Mouse (Mus musculus) heart, embryonic 10.5 days (tissue): Measurements from ENCODE around the gene Gstm6. TPM values are rescaled to one million over a fixed set of nuclear protein-coding genes. Genes with fewer than 3 reads are reported as not detected.
A peak's percentile ranks its signal among the peaks of the same experiment; 100 is the strongest.
"Not testable (repeated sequence)": the region's sequence is repeated elsewhere in the genome, so short reads cannot be mapped to it uniquely, and the experiment has no call there.

Experiments
- DNase-seq: peaks from one replicate; pipeline ENCODE4 v3.0.0-alpha.2; 2017; ENCODE audit warnings: low spot score
- H3K27ac ChIP-seq: fragments of 300-500 bp; sonication (generic); 2 replicates; pipeline ENCODE4 v1.5.1; 2016; ENCODE audit warnings: mild to moderate bottlenecking
- H3K27me3 ChIP-seq: fragments of 300-500 bp; sonication (generic); 2 replicates; pipeline ENCODE4 v1.6.1; 2016; ENCODE audit warnings: mild to moderate bottlenecking; ENCODE audit not compliant: poor library complexity, insufficient read depth, severe bottlenecking
- H3K36me3 ChIP-seq: fragments of 300-500 bp; sonication (generic); 2 replicates; pipeline ENCODE4 v1.6.1; 2016; ENCODE audit warnings: mild to moderate bottlenecking, moderate library complexity
- H3K4me1 ChIP-seq: fragments of 300-500 bp; sonication (generic); 2 replicates; pipeline ENCODE4 v1.6.1; 2016; ENCODE audit warnings: mild to moderate bottlenecking
- H3K4me3 ChIP-seq: fragments of 300-500 bp; sonication (generic); 2 replicates; pipeline ENCODE4 v1.5.1; 2016; ENCODE audit warnings: mild to moderate bottlenecking, moderate library complexity
- H3K9me3 ChIP-seq: fragments of 300-500 bp; sonication (generic); 2 replicates; pipeline ENCODE4 v1.6.1; 2016; ENCODE audit warnings: mild to moderate bottlenecking, moderate library complexity
- WGBS: fragments of 180-500 bp; shearing (Covaris S2); methylation state at CpG from one replicate; pipeline ENCODE4 v1.1.7; 2016; 5-methylcytosine and 5-hydroxymethylcytosine counted together
- polyA plus RNA-seq: library from polyadenylated mRNA; unstranded; fragments of >200 nt; fragmentation: Nextera tagmentation; extraction: Ambion mirVana; gene quantifications from 2 replicates; pipeline ENCODE4 v1.2.1, GENCODE M21; 2016

Gene Gstm6
- polyA plus RNA-seq, 1 experiment from 2014 or later, result 9.5 TPM

DNA sequence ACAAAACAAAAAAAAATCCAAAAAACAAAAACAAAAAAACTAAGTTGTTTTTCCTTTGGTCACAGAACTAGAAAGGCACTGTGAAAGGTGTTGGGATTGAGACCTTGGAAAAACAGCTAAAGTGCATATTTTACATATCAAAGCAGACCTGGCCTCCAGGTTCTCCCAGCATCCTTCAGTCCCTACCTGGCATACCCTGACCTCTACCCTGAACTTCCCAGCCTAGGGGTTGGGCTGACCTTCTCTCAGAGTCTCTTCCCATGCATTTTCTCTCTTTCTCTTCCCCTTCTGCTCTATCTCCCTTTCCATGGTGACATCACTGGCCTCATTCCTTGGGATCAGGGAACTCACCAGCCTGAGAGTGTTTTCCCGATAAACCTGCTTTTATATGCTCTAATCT lies 22.0 kb upstream of the Gstm6 start:
- Histone ChIP-seq H3K9me3 (no peaks in the 10 kb centered on the region), H3K27ac (no peak overlapping the region), H3K36me3 (no peaks in the 10 kb centered on the region), H3K4me1 (peaks cover 16% of the 10 kb centered on the region), H3K27me3 (no peaks in the 10 kb centered on the region; the same call in 1 of the 2 replicates), H3K4me3 (no peak overlapping the region)
- 55% methylated on average over 1 of the region's 1 CpGs for WGBS
- no peak for DNase-seq

DNA sequence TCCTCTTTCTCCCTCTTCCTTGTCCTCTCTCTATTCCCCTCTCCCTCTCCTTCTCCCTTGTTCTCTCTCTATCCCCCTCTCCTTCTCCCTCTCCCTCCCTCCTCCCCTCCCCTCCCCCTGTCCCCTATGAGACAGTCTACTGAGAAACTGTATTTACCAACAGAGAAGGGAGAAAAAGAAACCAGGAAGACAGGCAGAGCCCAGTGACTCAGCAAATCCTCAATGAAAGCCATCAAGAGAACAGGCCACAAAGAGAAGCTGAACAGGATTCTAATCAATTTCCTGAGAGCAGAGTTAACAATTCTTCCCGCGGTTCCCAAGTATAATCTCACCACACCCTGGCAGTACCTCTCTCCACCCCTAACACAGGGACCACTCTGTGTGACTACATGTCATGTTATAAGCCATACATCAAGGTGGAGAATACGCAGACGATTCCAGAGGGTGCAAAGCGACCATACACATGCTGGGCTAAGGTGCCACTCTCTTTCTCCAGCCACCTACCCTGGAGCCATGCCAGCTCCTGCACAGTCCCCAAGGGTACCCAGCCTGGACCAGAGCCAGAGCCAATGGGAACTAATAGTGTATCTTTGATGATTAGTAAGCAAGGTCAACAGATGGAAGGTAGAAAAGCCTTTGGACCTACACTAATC lies 21.2 kb upstream of the Gstm6 start:
- Histone ChIP-seq H3K4me1 (peaks cover 16% of the 10 kb centered on the region), H3K9me3 (no peaks in the 10 kb centered on the region), H3K27ac (peak overlapping the region; percentile 65), H3K27me3 (no peaks in the 10 kb centered on the region; the same call in 1 of the 2 replicates), H3K4me3 (no peak overlapping the region), H3K36me3 (no peaks in the 10 kb centered on the region)
- 52% methylated on average over 5 of the region's 5 CpGs for WGBS
- DNase-seq, result no peak

DNA sequence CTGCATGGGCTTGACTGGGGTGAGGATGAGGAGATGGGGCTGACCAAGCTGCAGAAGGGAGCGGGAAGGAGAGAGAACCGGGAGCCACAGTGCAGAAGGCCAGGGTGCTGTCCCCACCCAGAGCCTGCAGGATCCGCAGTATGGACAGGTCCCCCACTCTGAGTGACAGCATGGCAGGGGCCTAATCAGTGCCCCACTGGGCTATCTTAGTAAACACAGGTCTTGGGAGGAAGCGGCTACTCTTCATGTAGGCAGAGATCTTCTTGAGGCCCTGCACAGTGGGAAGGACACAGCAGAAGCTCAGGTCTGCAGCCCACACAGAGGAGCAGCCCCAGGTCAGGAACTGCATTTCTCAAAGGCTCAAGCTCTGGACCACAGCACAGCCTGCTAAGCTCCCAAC lies 20.5 kb upstream of the Gstm6 start:
- H3K9me3 ChIP-seq, result no peaks in the 10 kb centered on the region
- no peaks in the 10 kb centered on the region for H3K36me3 ChIP-seq
- DNase-seq, result no peak
- no peaks in the 10 kb centered on the region for H3K27me3 ChIP-seq
- 56% methylated on average over 4 of the region's 4 CpGs for WGBS
- H3K4me1 ChIP-seq, result peaks cover 16% of the 10 kb centered on the region
- no peak overlapping the region for H3K4me3 ChIP-seq
- peak overlapping the region; percentile 65; the same call in 1 of the 2 replicates for H3K27ac ChIP-seq

DNA sequence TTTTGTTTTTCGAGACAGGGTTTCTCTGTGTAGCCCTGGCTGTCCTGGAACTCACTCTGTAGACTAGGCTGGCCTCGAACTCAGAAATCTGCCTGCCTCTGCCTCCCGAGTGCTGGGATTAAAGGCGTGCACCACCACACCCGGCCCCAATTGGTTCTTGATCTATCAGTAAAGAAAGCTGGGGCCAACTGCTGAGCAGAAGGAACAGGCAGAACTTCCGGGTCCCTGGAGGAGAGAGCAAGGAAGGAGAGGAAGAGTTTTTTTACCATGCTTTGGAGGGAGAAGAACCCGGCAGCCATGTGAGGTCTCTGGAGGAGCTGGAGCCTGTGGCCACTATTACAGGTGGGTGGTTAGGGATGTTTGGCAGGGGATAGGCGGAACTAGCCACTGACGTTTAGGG lies 11.7 kb upstream of the Gstm6 start:
- DNase-seq, H3K9me3 ChIP-seq, H3K4me3 ChIP-seq, H3K36me3 ChIP-seq, H3K27me3 ChIP-seq, H3K4me1 ChIP-seq, H3K27ac ChIP-seq: not testable (repeated sequence)
- 83% methylated on average over 9 of the region's 9 CpGs for WGBS

DNA sequence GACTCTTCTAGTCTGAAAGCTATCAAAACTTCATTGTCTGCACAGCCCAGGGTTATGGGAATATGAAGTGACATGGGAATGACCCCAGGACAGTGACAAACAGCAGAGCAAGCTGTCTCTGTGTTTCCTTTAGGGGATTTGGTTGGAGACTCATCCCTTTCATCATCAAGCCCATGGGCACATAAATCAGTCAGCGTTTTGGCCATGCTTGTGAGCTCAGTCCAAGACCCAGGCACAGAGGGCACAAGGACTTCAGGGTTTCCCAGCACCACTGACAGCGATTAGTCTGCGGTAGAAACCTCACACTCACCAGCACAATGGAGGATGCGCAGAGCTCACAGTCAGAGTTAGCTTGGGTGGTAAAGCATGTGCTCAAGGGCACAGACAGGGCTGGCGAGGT lies 10.4 kb upstream of the Gstm6 start:
- Histone ChIP-seq H3K4me1 (peaks cover 4% of the 10 kb centered on the region; the same call in 1 of the 2 replicates), H3K9me3 (no peaks in the 10 kb centered on the region), H3K36me3 (no peaks in the 10 kb centered on the region), H3K27ac (no peak overlapping the region), H3K27me3 (no peaks in the 10 kb centered on the region; the same call in 1 of the 2 replicates), H3K4me3 (no peak overlapping the region)
- 74% methylated on average over 5 of the region's 5 CpGs for WGBS
- no peak for DNase-seq

DNA sequence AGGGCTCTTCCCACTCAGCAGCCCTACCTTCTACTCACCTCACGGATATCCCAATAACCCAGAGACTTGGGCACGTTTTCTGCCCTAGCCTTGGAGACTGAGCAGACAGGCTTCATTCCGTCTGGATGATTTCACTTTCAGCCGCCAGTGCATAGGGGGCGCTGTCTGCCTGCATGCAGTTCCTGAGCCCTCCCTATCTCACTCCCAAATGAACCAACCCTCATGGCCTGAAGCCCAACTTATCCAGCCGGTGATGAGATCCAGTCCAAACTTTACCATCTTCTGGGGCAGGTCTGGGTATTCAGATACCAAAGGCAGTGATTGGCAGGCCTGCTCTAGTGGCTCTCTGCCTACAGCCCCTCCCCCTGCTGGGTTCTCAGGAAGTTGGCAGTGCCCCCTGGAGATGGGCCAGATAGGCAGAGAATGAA lies 9.8 kb upstream of the Gstm6 start:
- H3K27ac ChIP-seq, result no peak overlapping the region
- WGBS, result 16% methylated on average over 6 of the region's 6 CpGs
- no peak for DNase-seq
- no peaks in the 10 kb centered on the region for H3K36me3 ChIP-seq
- H3K4me1 ChIP-seq, result peaks cover 4% of the 10 kb centered on the region; the same call in 1 of the 2 replicates
- H3K4me3 ChIP-seq, result no peak overlapping the region
- H3K27me3 ChIP-seq, result no peaks in the 10 kb centered on the region; the same call in 1 of the 2 replicates
- no peaks in the 10 kb centered on the region for H3K9me3 ChIP-seq

DNA sequence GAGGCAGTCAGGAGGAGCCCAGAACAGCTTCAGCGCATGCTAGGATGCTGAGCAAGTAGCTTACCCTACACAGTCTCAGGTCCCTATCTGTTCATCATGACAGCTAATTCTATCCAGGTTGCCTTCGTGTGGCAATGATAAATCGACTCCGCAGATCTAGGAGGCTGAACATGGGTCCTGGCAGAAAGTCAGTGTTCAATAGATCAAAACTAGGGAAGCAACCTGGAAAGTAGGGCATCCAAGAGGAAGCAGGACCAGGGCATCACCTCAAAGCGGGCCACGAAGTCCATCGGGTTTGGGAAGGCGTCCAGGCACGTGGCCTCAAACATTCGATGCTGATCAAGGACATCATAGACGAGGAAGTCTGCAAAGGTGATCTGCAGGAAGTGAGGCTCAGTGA lies 7.0 kb upstream of the Gstm6 start:
- DNase-seq, result no peak
- Histone ChIP-seq H3K27ac (no peak overlapping the region), H3K4me1 (peaks cover 4% of the 10 kb centered on the region; the same call in 1 of the 2 replicates), H3K9me3 (no peaks in the 10 kb centered on the region), H3K4me3 (no peak overlapping the region), H3K36me3 (no peaks in the 10 kb centered on the region), H3K27me3 (no peaks in the 10 kb centered on the region; the same call in 1 of the 2 replicates)
- WGBS, result 80% methylated on average over 11 of the region's 11 CpGs

DNA sequence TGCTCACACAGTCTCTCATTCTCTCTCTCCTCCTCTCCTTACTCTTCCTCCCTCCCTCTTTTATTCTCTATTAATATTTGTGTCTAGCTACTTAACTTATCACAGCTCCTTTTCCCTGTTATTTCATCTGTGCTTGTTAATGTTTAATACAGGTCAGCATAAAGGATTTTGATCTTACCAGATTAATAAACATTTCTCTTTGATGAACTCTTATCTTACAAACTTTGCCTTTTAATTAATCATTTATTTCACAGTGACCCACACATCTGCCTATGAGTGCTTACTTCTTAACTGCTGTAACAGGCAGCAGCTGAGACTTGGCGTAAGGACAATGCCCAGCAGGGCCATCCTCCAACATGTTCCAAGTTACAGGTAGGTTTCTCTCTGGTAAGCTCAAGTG lies 5.9 kb upstream of the Gstm6 start:
- not testable (repeated sequence) for DNase-seq, H3K36me3 ChIP-seq, H3K4me1 ChIP-seq, H3K4me3 ChIP-seq, H3K9me3 ChIP-seq, H3K27ac ChIP-seq, H3K27me3 ChIP-seq
- 95% methylated on average over 1 of the region's 1 CpGs for WGBS

DNA sequence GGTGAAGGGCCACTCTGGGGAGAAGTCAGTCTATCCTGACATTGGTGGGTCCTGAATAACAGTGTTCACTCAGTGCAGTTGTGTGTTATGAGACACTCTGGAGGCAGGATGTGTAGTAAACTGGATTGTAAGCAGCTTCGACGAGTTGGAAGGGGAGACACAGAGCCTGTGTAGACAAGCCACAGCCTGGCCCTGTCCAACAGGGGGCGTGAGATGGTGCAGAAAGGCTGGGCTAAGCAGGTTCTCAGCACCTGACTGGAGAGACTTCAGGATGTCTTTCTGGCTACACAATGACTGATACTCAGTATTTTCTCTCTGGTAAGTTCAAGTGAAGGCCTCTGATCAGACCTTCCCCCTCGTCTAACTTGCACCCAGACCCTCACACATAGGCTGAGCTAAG lies 2.2 kb upstream of the Gstm6 start:
- Histone ChIP-seq H3K4me1 (peaks cover 23% of the 10 kb centered on the region), H3K27me3 (peaks cover 5% of the 10 kb centered on the region; the same call in 1 of the 2 replicates)
- WGBS, result 54% methylated on average over 4 of the region's 4 CpGs

DNA sequence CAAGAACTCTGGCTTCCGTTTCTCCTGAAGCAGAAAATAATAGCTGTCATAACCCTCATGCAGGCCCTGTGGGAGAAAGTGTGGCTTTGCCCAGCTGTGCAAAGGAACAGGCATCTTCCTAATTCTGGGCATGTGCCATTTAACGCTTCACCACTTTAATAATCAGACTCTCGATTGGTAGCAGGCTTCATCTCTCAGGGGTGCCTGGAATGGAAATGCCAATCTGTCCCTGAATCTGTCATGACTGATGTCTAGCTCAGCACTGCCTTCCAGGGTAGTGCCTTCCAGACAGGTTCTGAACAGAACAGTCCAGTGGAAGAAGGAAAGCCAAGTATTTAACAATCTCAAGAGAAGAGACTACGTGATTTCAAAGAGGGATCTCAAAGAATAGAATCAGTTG lies 2.3 kb downstream of the Gstm6 start:
- DNase-seq, result no peak
- H3K36me3 ChIP-seq, result no peaks in the 10 kb centered on the region
- peaks cover 39% of the 10 kb centered on the region for H3K4me1 ChIP-seq
- no peak overlapping the region for H3K27ac ChIP-seq
- 75% methylated on average over 4 of the region's 4 CpGs for WGBS
- no peaks in the 10 kb centered on the region for H3K9me3 ChIP-seq
- H3K4me3 ChIP-seq, result no peak overlapping the region
- peaks cover 16% of the 10 kb centered on the region; the same call in 1 of the 2 replicates for H3K27me3 ChIP-seq

More for the DNA sequence above, 2.2 kb upstream of the Gstm6 start:
- no peaks in the 10 kb centered on the region for H3K36me3 ChIP-seq
- no peak overlapping the region for H3K4me3 ChIP-seq
- no peak overlapping the region for H3K27ac ChIP-seq
- no peaks in the 10 kb centered on the region for H3K9me3 ChIP-seq
- no peak for DNase-seq

DNA sequence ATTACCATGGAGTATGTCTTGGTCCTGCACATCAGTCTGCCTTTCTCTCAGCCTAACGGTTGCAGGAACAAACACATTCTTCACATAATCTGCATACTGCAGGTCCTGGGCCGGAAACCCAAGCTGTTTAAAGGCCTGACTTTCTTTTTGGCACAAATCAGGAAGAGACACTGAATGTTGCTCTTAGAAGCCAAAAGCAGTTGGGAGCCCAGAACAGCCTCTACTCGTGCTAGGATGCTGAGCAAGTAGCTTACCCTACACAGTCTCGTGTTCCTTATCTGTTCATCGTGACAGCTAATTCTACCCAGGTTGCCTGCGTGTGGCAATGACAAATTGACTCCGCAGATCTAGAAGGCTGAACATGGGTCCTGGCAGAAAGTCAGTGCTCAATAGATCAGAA lies 3.0 kb downstream of the Gstm6 start:
- Histone ChIP-seq H3K4me3 (no peak overlapping the region), H3K27me3 (peaks cover 21% of the 10 kb centered on the region; the same call in 1 of the 2 replicates), H3K4me1 (peaks cover 47% of the 10 kb centered on the region), H3K9me3 (no peaks in the 10 kb centered on the region), H3K36me3 (no peaks in the 10 kb centered on the region), H3K27ac (no peak overlapping the region)
- no peak for DNase-seq
- WGBS, result 53% methylated on average over 7 of the region's 7 CpGs

DNA sequence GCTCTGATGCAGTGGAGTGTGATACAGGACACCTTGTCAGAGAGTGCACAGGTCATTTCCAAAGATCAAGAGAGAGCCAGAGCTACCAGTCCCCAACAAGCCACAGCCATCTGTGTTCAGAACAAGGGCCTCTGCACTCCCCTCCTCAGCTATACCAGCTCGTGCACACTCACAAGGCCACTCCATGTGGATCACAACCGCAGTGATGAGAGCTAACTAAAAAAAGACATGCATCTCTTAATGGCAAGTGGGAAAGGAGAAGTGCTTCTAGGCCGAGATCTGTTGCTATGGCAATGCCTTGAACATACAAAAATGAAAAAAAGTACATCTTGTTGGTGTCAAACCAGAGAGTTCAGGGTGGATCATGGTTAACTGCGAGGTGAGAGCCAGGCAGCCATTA lies 3.7 kb downstream of the Gstm6 start:
- 73% methylated on average over 4 of the region's 4 CpGs for WGBS
- peaks cover 47% of the 10 kb centered on the region for H3K4me1 ChIP-seq

DNA sequence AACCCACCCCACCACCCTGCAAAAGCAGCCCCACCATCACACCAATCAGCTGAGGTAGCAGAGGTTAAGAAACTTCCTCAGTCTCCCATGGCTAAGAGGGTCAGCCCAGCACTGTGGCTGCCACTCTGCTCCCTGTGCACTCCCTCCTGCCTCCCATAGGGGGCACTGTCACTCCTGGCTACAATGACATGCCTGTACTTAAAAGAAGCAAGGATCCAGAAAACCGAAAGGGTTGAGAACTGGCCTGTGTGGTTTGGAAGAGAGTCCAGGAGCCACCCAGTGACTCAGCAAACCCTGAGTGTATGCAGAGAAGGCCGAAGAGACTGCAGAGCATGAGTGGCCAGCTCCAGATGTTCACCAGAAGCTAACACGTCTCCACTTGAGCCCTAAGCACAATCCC lies 4.1 kb downstream of the Gstm6 start:
- H3K27me3 ChIP-seq, result peaks cover 21% of the 10 kb centered on the region; the same call in 1 of the 2 replicates
- no peak overlapping the region for H3K27ac ChIP-seq
- peak; percentile 79 for DNase-seq
- peaks cover 47% of the 10 kb centered on the region for H3K4me1 ChIP-seq
- H3K9me3 ChIP-seq, result no peaks in the 10 kb centered on the region
- WGBS, result 48% methylated on average over 3 of the region's 3 CpGs
- H3K36me3 ChIP-seq, result no peaks in the 10 kb centered on the region
- no peak overlapping the region for H3K4me3 ChIP-seq

More for the DNA sequence above, 3.7 kb downstream of the Gstm6 start:
- no peak for DNase-seq
- Histone ChIP-seq H3K9me3 (no peaks in the 10 kb centered on the region), H3K27ac (no peak overlapping the region), H3K27me3 (peaks cover 21% of the 10 kb centered on the region; the same call in 1 of the 2 replicates), H3K36me3 (no peaks in the 10 kb centered on the region), H3K4me3 (no peak overlapping the region)

DNA sequence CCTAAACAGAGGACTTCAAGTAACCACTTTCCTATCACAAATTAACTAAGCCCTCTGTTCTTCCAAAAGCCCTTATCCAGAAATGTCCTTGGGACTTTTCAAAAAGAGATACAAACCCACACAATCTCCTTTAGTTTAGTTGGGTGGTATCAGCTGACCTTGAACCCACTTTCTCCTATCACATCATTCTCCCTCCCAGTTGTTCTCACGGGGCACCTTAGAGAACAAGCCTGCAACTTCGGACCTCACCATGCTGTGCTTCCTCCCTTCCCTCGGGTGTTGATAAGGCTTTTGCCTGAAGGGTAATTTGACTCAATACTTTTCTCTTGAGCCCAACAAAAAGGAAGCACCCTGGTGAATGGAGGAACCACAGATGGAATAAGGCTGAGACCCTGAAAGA lies 7.7 kb downstream of the Gstm6 start:
- no peak for DNase-seq
- no peak overlapping the region for H3K27ac ChIP-seq
- H3K4me1 ChIP-seq, result peaks cover 36% of the 10 kb centered on the region
- no peak overlapping the region for H3K4me3 ChIP-seq
- no peaks in the 10 kb centered on the region for H3K36me3 ChIP-seq
- H3K9me3 ChIP-seq, result no peaks in the 10 kb centered on the region
- whole genome bisulfite sequencing, result 24% methylated on average over 3 of the region's 3 CpGs
- H3K27me3 ChIP-seq, result peaks cover 25% of the 10 kb centered on the region; the same call in 1 of the 2 replicates
